Mouse (Mus musculus) erythroblast, embryonic 14.5 days (primary cell): Measurements from ENCODE around the gene Tmem156.

Experiments used
- GATA1 ChIP-seq: IDR thresholded peaks from 2 replicates; pipeline ENCODE4 v1.6.1; 2012; ENCODE audit warnings: low read length, inconsistent platforms, mixed read lengths
- TAL1 ChIP-seq: IDR thresholded peaks from 3 replicates; pipeline ENCODE4 v1.6.1; 2012; ENCODE audit warnings: low read length, inconsistent platforms, mixed read lengths

DNA sequence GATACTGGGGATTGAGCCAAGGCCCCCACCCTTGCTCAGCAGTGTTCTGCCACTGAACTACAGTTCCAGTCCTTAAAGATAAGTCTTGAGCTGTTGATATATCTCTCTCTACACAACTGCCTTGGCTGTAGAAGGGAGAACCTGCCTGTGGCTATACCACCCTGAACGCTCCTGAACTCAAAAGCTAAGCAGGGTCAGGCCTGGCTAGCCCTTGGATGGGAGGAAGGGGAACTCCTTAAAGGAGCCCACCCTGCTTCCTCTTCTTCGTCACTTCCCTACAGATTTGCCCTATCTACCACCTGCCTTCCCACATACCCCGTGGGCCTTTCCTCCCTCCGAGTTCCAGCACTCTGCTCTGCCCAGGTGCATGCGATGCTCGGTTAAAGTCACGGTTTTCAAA lies 44.2 kb upstream of the Tmem156 start:
- no peak for TF ChIP-seq GATA1
- no peak for TF ChIP-seq TAL1
